30 mouse cellular contexts compared by ENCODE assay signal in the genomic region with DNA sequence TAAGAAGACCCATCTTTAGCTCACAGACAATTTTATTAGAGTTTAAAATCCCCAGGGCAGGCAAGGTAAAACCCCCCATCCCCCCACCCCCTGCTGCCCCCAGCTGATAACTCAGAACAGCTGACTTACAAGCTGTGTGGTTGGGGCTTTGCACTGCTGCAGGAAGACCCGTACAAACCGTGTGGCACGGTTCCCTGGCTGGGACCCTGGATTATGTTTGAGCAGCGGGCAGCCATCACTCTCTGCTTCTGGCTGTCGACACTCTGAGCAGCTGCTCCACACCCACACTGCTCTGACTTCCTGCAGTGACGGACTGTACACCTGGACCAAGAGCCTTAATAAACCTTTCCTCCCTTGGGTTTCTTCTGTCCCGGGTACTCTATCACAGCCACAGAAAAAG. TPM values are rescaled to one million over a fixed set of nuclear protein-coding genes. Genes with fewer than 3 reads are reported as not detected.
A peak's percentile ranks its signal among the peaks of the same experiment; 100 is the strongest.
DNase-seq lines count a peak whose midpoint lies in the region; ATAC-seq and TF ChIP-seq lines count a peak whose summit lies in the region.
"Had no signal": no experiment of that assay in that cellular context is flagged by ENCODE, and none has a peak within 500 bp of the region (broad histone marks: within the 10 kb centered on the region; RNA-seq: fewer than 3 reads in every experiment).

No protein-coding gene starts in this region.

- H3K4me3 ChIP-seq in cerebellum, adult 2 months (replicated peaks; ENCODE audit: insufficient read depth, low read depth, low read length) = no peak overlapping the region
- no peak overlapping the region for H3K4me3 ChIP-seq in midbrain, embryonic 12.5 days
- no peak overlapping the region for H3K4me3 ChIP-seq in midbrain, embryonic 13.5 days (replicated peaks)
- no peak overlapping the region for H3K4me3 ChIP-seq in limb, embryonic 12.5 days (replicated peaks)
- H3K4me3 ChIP-seq in kidney, embryonic 14.5 days (ENCODE audit: low read length) = no peak overlapping the region
- H3K4me3 ChIP-seq: forebrain, embryonic 13.5 days; hindbrain, embryonic 13.5 days; neural tube, embryonic 15.5 days; stomach, embryonic 15.5 days had no signal

- TF ChIP-seq CTCF in cerebellum, adult 2 months (IDR thresholded peaks at IDR 0.05; ENCODE audit: borderline replicate concordance, insufficient read depth, low read depth, low read length) = no peak

- no peaks in the 10 kb centered on the region for H3K36me3 ChIP-seq in midbrain, embryonic 12.5 days
- H3K36me3 ChIP-seq in midbrain, embryonic 13.5 days = no peaks in the 10 kb centered on the region
- H3K36me3 ChIP-seq in limb, embryonic 12.5 days = no peaks in the 10 kb centered on the region
- no peaks in the 10 kb centered on the region for H3K36me3 ChIP-seq in kidney, embryonic 14.5 days (ENCODE audit: control insufficient read depth, insufficient read depth, low read length)
- H3K36me3 ChIP-seq: hindbrain, embryonic 13.5 days; neural tube, embryonic 15.5 days; stomach, embryonic 15.5 days had no signal

- no peak overlapping the region for H3K27ac ChIP-seq in cerebellum, adult 2 months (ENCODE audit: insufficient read depth, low read length)
- H3K27ac ChIP-seq in midbrain, embryonic 12.5 days (replicated peaks) = no peak overlapping the region
- no peak overlapping the region for H3K27ac ChIP-seq in midbrain, embryonic 13.5 days
- H3K27ac ChIP-seq in limb, embryonic 12.5 days = no peak overlapping the region
- no peak overlapping the region for H3K27ac ChIP-seq in kidney, embryonic 14.5 days (ENCODE audit: low read depth, low read length)
- H3K27ac ChIP-seq: forebrain, embryonic 13.5 days; hindbrain, embryonic 13.5 days; kidney, postnatal 0 days; macrophage; neural tube, embryonic 15.5 days; stomach, embryonic 15.5 days had no signal

- TF ChIP-seq POLR2A in cerebellum, adult 2 months (IDR thresholded peaks at IDR 0.05; ENCODE audit: borderline replicate concordance, insufficient read depth, low read length) = no peak

- no peaks in the 10 kb centered on the region for H3K9me3 ChIP-seq in midbrain, embryonic 12.5 days
- H3K9me3 ChIP-seq in midbrain, embryonic 13.5 days = no peaks in the 10 kb centered on the region
- 0 out of 2 replicates have a peak, but pooled peaks cover 2% of the 10 kb centered on the region for H3K9me3 ChIP-seq in limb, embryonic 12.5 days
- H3K9me3 ChIP-seq in kidney, embryonic 14.5 days (ENCODE audit: control insufficient read depth, low read length) = no peaks in the 10 kb centered on the region
- H3K9me3 ChIP-seq: forebrain, embryonic 13.5 days; neural tube, embryonic 15.5 days; stomach, embryonic 15.5 days had no signal

- H3K27me3 ChIP-seq in cerebellum, adult 2 months (ENCODE audit: control insufficient read depth, insufficient read depth, low read length) = no peaks in the 10 kb centered on the region
- no peaks in the 10 kb centered on the region for H3K27me3 ChIP-seq in midbrain, embryonic 12.5 days
- no peaks in the 10 kb centered on the region for H3K27me3 ChIP-seq in midbrain, embryonic 13.5 days
- no peaks in the 10 kb centered on the region for H3K27me3 ChIP-seq in limb, embryonic 12.5 days
- no peaks in the 10 kb centered on the region for H3K27me3 ChIP-seq in kidney, embryonic 14.5 days (ENCODE audit: control insufficient read depth, insufficient read depth, low read length)
- H3K27me3 ChIP-seq: forebrain, embryonic 13.5 days; hindbrain, embryonic 13.5 days; neural tube, embryonic 15.5 days; stomach, embryonic 15.5 days had no signal

- peak; percentile 27; the same call in 1 of the 2 replicates for ATAC-seq in midbrain, embryonic 12.5 days (ENCODE audit: low FRiP score, low read depth)
- no peak for ATAC-seq in midbrain, embryonic 13.5 days
- ATAC-seq in limb, embryonic 12.5 days (ENCODE audit: insufficient number of reproducible peaks, insufficient read depth, low FRiP score, low TSS enrichment, low read depth) = peak; percentile 76
- ATAC-seq in kidney, embryonic 14.5 days (ENCODE audit: low FRiP score, low TSS enrichment) = no peak
- ATAC-seq: activated CD4-positive, CD25-positive, alpha-beta regulatory T cell, adult 4 months; forebrain, embryonic 13.5 days; liver, postnatal 0 days; lung, postnatal 0 days had no signal

- no peaks in the 10 kb centered on the region for H3K4me1 ChIP-seq in cerebellum, adult 2 months (ENCODE audit: control insufficient read depth, insufficient read depth, low read length)
- 0 out of 2 replicates have a peak, but pooled peaks cover 5% of the 10 kb centered on the region for H3K4me1 ChIP-seq in midbrain, embryonic 12.5 days
- H3K4me1 ChIP-seq in midbrain, embryonic 13.5 days (replicated peaks) = 0 out of 2 replicates have a peak, but pooled peaks cover 4% of the 10 kb centered on the region
- H3K4me1 ChIP-seq in limb, embryonic 12.5 days (replicated peaks) = peaks cover 11% of the 10 kb centered on the region
- H3K4me1 ChIP-seq in kidney, embryonic 14.5 days (ENCODE audit: control insufficient read depth, insufficient read depth, low read length) = no peaks in the 10 kb centered on the region
- H3K4me1 ChIP-seq: forebrain, embryonic 13.5 days; neural tube, embryonic 15.5 days; stomach, embryonic 15.5 days had no signal

- peak; percentile 25 to 27 for DNase-seq in cerebellum, postnatal 10 days
- no peak for DNase-seq in cerebellum, adult 2 months
- DNase-seq in adrenal gland, adult 8-10 months = no peak
- DNase-seq in urinary bladder, postnatal 4 days (ENCODE audit: low spot score in 2 of 2) = no peak
- DNase-seq: adrenal gland, postnatal 14 days; cerebellum, adult 9-10 months; heart, adult 11 months; heart, postnatal 36 days; kidney, adult 11 months; liver, postnatal 0 days; thymus, adult 18-20 months; thymus, postnatal 36 days had no signal

- no peak overlapping the region for H3K9ac ChIP-seq in midbrain, embryonic 12.5 days (replicated peaks)
- H3K9ac ChIP-seq in midbrain, embryonic 13.5 days (replicated peaks) = no peak overlapping the region
- H3K9ac ChIP-seq in limb, embryonic 12.5 days (replicated peaks) = no peak overlapping the region
- H3K9ac ChIP-seq in kidney, embryonic 14.5 days (ENCODE audit: low read depth, low read length) = no peak overlapping the region
- H3K9ac ChIP-seq: forebrain, embryonic 13.5 days; hindbrain, embryonic 13.5 days; liver, postnatal 0 days; neural tube, embryonic 15.5 days; stomach, embryonic 15.5 days had no signal

- WGBS in cerebellum, adult 2 months = 13% methylated on average over 7 of the region's 7 CpGs
- 57% methylated on average over 7 of the region's 7 CpGs for WGBS in midbrain, embryonic 12.5 days
- 58% methylated on average over 7 of the region's 7 CpGs for WGBS in midbrain, embryonic 13.5 days
- 14% methylated on average over 7 of the region's 7 CpGs for WGBS in limb, embryonic 12.5 days
- 58% methylated on average over 7 of the region's 7 CpGs for WGBS in kidney, embryonic 14.5 days

- H3K4me2 ChIP-seq in midbrain, embryonic 12.5 days (replicated peaks) = no peak overlapping the region
- H3K4me2 ChIP-seq in midbrain, embryonic 13.5 days (replicated peaks) = no peak overlapping the region
- H3K4me2 ChIP-seq in limb, embryonic 12.5 days = no peak overlapping the region
- H3K4me2 ChIP-seq in kidney, embryonic 14.5 days (replicated peaks; ENCODE audit: low read depth, low read length) = no peak overlapping the region
- H3K4me2 ChIP-seq: forebrain, embryonic 13.5 days; hindbrain, embryonic 13.5 days; liver, embryonic 11.5 days; neural tube, embryonic 15.5 days; stomach, embryonic 15.5 days had no signal

RNA-seq across cellular contexts. Expression of a gene that starts 56.2 kb away (rescaled TPM):
- polyA plus RNA-seq in cerebellum, adult 2 months (2012; rRNA removed) = 0.05 and 0.07 TPM in 2 replicates
- 2.9 and 3.1 TPM in 2 replicates for polyA plus RNA-seq in midbrain, embryonic 12.5 days (2016; fragmentation: Nextera tagmentation; extraction: Ambion mirVana)
- 0.53 and 1.6 TPM in 2 replicates for polyA plus RNA-seq in midbrain, embryonic 13.5 days (2015; fragmentation: Nextera tagmentation; extraction: Ambion mirVana)
- polyA plus RNA-seq in limb, embryonic 12.5 days (2016; fragmentation: Nextera tagmentation; extraction: Ambion mirVana) = 4.4 and 4.5 TPM in 2 replicates
- not detected for total RNA-seq in adrenal gland, adult 8-10 months (2022)
- 0.60 and 0.66 TPM in 2 replicates for polyA plus RNA-seq in kidney, embryonic 14.5 days (2014; fragmentation: Nextera tagmentation; extraction: Ambion mirVana)
- total RNA-seq: adrenal gland, postnatal 14 days; common myeloid progenitor, adult 5-6 weeks; gastrocnemius, adult 8-10 months; heart, postnatal 36 days; layer of hippocampus, adult 18-20 months; midbrain, postnatal 0 days had no signal
- polyA plus RNA-seq: activated CD4-positive, CD25-positive, alpha-beta regulatory T cell, adult 4 months; heart, embryonic 14.5 days; liver, postnatal 0 days; lung, postnatal 0 days; macrophage; midbrain, postnatal 0 days had no signal

Comparison
In these comparisons a context has a peak if more than half of its experiments do, and no peak if none do; other contexts are left out.
1. DNase-seq: peak in cerebellum, postnatal 10 days (2 of 2); none in cerebellum, adult 2 months (0 of 2), adrenal gland, adult 8-10 months (single experiment) and urinary bladder, postnatal 4 days (0 of 2).
2. ATAC-seq: peak in midbrain, embryonic 12.5 days (single experiment) and limb, embryonic 12.5 days (single experiment); none in midbrain, embryonic 13.5 days (single experiment) and kidney, embryonic 14.5 days (single experiment).